ENCODE assay signal across 24 mouse cellular contexts in the genomic region with DNA sequence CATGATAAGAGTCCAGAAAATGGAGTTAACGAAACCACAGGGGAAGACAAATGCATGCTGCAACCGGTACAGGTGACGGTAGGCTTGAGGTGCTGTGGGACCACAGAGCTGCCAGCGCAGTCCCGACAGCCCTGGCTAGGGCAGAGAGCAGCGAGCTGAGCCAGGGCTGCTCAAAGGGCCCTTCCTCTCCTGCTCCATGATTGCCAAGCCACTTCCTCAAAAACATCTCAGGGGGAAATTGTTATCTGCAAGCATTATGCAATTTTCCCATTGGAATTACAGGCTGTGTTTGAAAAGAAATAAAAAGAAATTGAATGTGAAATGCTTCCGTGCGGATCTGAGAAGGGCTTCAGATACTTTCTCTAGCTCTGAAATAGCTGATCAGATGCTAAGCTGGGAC.
DNase-seq lines count a peak whose midpoint lies in the region; ATAC-seq lines count a peak whose summit lies in the region.
"Had no signal": no experiment of that assay in that cellular context is flagged by ENCODE, and none has a peak within 500 bp of the region (broad histone marks: within the 10 kb centered on the region; RNA-seq: fewer than 3 reads in every experiment).

No protein-coding gene starts in this region.

- H3K27me3 ChIP-seq in heart, embryonic 10.5 days (ENCODE audit: insufficient read depth, poor library complexity, severe bottlenecking) = no peaks in the 10 kb centered on the region
- peaks cover 10% of the 10 kb centered on the region; the same call in 1 of the 2 replicates for H3K27me3 ChIP-seq in midbrain, embryonic 10.5 days (ENCODE audit: low read depth, poor library complexity, severe bottlenecking)
- H3K27me3 ChIP-seq in midbrain, embryonic 11.5 days (ENCODE audit: control insufficient read depth, insufficient read depth, low read length) = no peaks in the 10 kb centered on the region
- H3K27me3 ChIP-seq: embryonic facial prominence, embryonic 12.5 days; forebrain, embryonic 15.5 days; Patski had no signal

- no peaks in the 10 kb centered on the region for H3K9me3 ChIP-seq in heart, embryonic 10.5 days
- no peaks in the 10 kb centered on the region for H3K9me3 ChIP-seq in midbrain, embryonic 10.5 days (replicated peaks)
- no peaks in the 10 kb centered on the region for H3K9me3 ChIP-seq in midbrain, embryonic 11.5 days (ENCODE audit: control insufficient read depth, low read length)
- H3K9me3 ChIP-seq: embryonic facial prominence, embryonic 10.5 days; embryonic facial prominence, embryonic 12.5 days; forebrain, embryonic 13.5 days; forebrain, embryonic 15.5 days; G1E had no signal

- peaks cover 20% of the 10 kb centered on the region for H3K4me1 ChIP-seq in heart, embryonic 10.5 days
- peaks cover 40% of the 10 kb centered on the region for H3K4me1 ChIP-seq in midbrain, embryonic 10.5 days
- peaks cover 4% of the 10 kb centered on the region; the same call in 1 of the 2 replicates for H3K4me1 ChIP-seq in midbrain, embryonic 11.5 days (ENCODE audit: control insufficient read depth, insufficient read depth, low read length)
- H3K4me1 ChIP-seq: embryonic facial prominence, embryonic 12.5 days had no signal

- no peak overlapping the region for H3K4me3 ChIP-seq in heart, embryonic 10.5 days
- no peak overlapping the region for H3K4me3 ChIP-seq in midbrain, embryonic 10.5 days
- H3K4me3 ChIP-seq in midbrain, embryonic 11.5 days (ENCODE audit: low read depth, low read length) = no peak overlapping the region
- H3K4me3 ChIP-seq: embryonic facial prominence, embryonic 10.5 days; embryonic facial prominence, embryonic 12.5 days; forebrain, embryonic 13.5 days; forebrain, embryonic 15.5 days had no signal

- H3K36me3 ChIP-seq in heart, embryonic 10.5 days = 0 out of 2 replicates have a peak, but pooled peaks cover 3% of the 10 kb centered on the region
- H3K36me3 ChIP-seq in midbrain, embryonic 10.5 days = no peaks in the 10 kb centered on the region
- H3K36me3 ChIP-seq in midbrain, embryonic 11.5 days (ENCODE audit: control insufficient read depth, insufficient read depth, low read length) = no peaks in the 10 kb centered on the region
- H3K36me3 ChIP-seq: embryonic facial prominence, embryonic 10.5 days; embryonic facial prominence, embryonic 12.5 days; forebrain, embryonic 15.5 days; G1E had no signal

- 62% methylated on average over 8 of the region's 8 CpGs for WGBS in heart, embryonic 10.5 days
- 90% methylated on average over 8 of the region's 8 CpGs for WGBS in midbrain, embryonic 10.5 days
- 88% methylated on average over 8 of the region's 8 CpGs for WGBS in midbrain, embryonic 11.5 days

- no peak overlapping the region for H3K27ac ChIP-seq in heart, embryonic 10.5 days
- 0 out of 2 replicates have a peak overlapping the region, but pooled peaks have one; percentile 23 for H3K27ac ChIP-seq in midbrain, embryonic 10.5 days (replicated peaks)
- H3K27ac ChIP-seq in midbrain, embryonic 11.5 days (ENCODE audit: low read depth, low read length) = no peak overlapping the region
- H3K27ac ChIP-seq: embryonic facial prominence, embryonic 10.5 days; embryonic facial prominence, embryonic 12.5 days; forebrain, embryonic 13.5 days; forebrain, embryonic 15.5 days had no signal

- no peak for ATAC-seq in midbrain, embryonic 11.5 days (ENCODE audit: low FRiP score)
- ATAC-seq: activated CD4-positive, CD25-positive, alpha-beta regulatory T cell, adult 4 months; CD4-positive, CD25-positive, alpha-beta regulatory T cell, adult 4 months; forebrain, embryonic 13.5 days; forebrain, embryonic 15.5 days; forebrain, postnatal 0 days; Patski had no signal

- peak; percentile 17 for DNase-seq in adrenal gland, postnatal 10 days
- no peak for DNase-seq in adrenal gland, postnatal 4 days (ENCODE audit: low spot score in 2 of 2)
- peak; percentile 89 for DNase-seq in heart, adult 11 months
- DNase-seq in heart, embryonic 10.5 days (ENCODE audit: low spot score) = no peak
- peak; percentile 42 for DNase-seq in heart, adult 8-10 months (ENCODE audit: low spot score)
- DNase-seq in heart, postnatal 4 days = no peak
- DNase-seq in midbrain, embryonic 10.5 days (ENCODE audit: low spot score) = no peak
- DNase-seq in midbrain, embryonic 11.5 days (ENCODE audit: low spot score, missing footprints) = no peak
- DNase-seq: adrenal gland, postnatal 25 days; B cell, adult 2 months; cerebellum, adult 11-12 months; cerebellum, adult 2 months; cerebellum, adult 9-10 months; cerebellum, postnatal 10 days; cerebellum, postnatal 25 days; forebrain, postnatal 0 days had no signal

- H3K4me2 ChIP-seq in midbrain, embryonic 11.5 days = no peak overlapping the region
- H3K4me2 ChIP-seq: embryonic facial prominence, embryonic 12.5 days; forebrain, embryonic 13.5 days; forebrain, embryonic 15.5 days had no signal

- no peak overlapping the region for H3K9ac ChIP-seq in midbrain, embryonic 11.5 days (ENCODE audit: low read length)
- H3K9ac ChIP-seq: embryonic facial prominence, embryonic 12.5 days; forebrain, embryonic 13.5 days; forebrain, embryonic 15.5 days; forebrain, postnatal 0 days had no signal

Comparison
In these comparisons a context has a peak if more than half of its experiments do, and no peak if none do; other contexts are left out.
1. DNase-seq: peak in adrenal gland, postnatal 10 days (single experiment), heart, adult 11 months (single experiment) and heart, adult 8-10 months (single experiment); none in adrenal gland, postnatal 4 days (0 of 2), heart, embryonic 10.5 days (single experiment), heart, postnatal 4 days (single experiment), midbrain, embryonic 10.5 days (single experiment) and midbrain, embryonic 11.5 days (single experiment).